Mouse (Mus musculus): ENCODE measurements around the gene Trip12.

DNA sequence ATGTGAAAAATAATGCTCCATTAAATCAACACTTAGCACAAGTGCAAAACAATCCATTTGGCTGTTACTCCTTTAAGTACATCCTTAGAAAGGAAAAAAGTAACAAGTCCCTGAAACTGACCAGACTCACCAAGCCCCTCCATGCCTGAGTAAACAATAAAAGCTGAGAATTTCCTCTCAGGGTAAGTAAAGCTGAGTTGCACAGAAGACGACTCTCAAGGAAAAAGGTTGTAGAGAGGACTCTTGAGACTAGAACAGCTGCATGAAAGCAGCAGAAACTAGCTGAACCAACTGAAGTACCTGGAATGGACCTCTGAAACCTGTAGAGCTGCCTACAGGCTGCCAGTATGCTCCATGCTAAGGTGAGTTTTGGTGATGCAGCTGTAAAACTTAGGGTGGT, 103.2 kb downstream of the Trip12 start:
- TF ChIP-seq CTCF (IDR thresholded peaks at IDR 0.05; ENCODE audit: control insufficient read depth, insufficient read depth, low read length) (no peak), POLR2A (IDR thresholded peaks at IDR 0.05; ENCODE audit: borderline replicate concordance, control insufficient read depth, low read depth, low read length) (no peak)
